Mouse (Mus musculus) neural tube, embryonic 15.5 days (tissue): ENCODE results near the gene Mettl27. TPM values are rescaled to one million over a fixed set of nuclear protein-coding genes. Genes with fewer than 3 reads are reported as not detected.

Experiments
- ATAC-seq: fragments of 200-750 bp; cut with Nextera tagmentation; 2 replicates; pipeline ENCODE4 v1.8.0; 2017; ENCODE audit warnings: mild to moderate bottlenecking, moderate TSS enrichment, moderate library complexity; ENCODE audit not compliant: low FRiP score
- H3K27ac ChIP-seq: fragments of 300-500 bp; sonication (generic); replicated peaks from 2 replicates; pipeline ENCODE4 v1.5.1; 2015; ENCODE audit warnings: mild to moderate bottlenecking, inconsistent platforms
- H3K27me3 ChIP-seq: fragments of 300-500 bp; sonication (generic); replicated peaks from 2 replicates; pipeline ENCODE4 v1.6.1; 2015; ENCODE audit warnings: inconsistent platforms
- H3K36me3 ChIP-seq: fragments of 300-500 bp; sonication (generic); 2 replicates; pipeline ENCODE4 v1.6.1; 2015; ENCODE audit warnings: inconsistent platforms
- H3K4me1 ChIP-seq: fragments of 300-500 bp; sonication (generic); 2 replicates; pipeline ENCODE4 v1.6.1; 2015; ENCODE audit warnings: inconsistent platforms
- H3K4me2 ChIP-seq: fragments of 300-500 bp; sonication (generic); 2 replicates; pipeline ENCODE4 v1.6.1; 2015; ENCODE audit warnings: inconsistent platforms, mild to moderate bottlenecking, moderate library complexity
- H3K4me3 ChIP-seq: fragments of 300-500 bp; sonication (generic); replicated peaks from 2 replicates; pipeline ENCODE4 v1.5.1; 2015; ENCODE audit warnings: mild to moderate bottlenecking, inconsistent platforms
- H3K9ac ChIP-seq: fragments of 300-500 bp; sonication (generic); replicated peaks from 2 replicates; pipeline ENCODE4 v1.6.1; 2015; ENCODE audit warnings: mild to moderate bottlenecking, inconsistent platforms
- H3K9me3 ChIP-seq: fragments of 300-500 bp; sonication (generic); replicated peaks from 2 replicates; pipeline ENCODE4 v1.6.1; 2016; ENCODE audit warnings: inconsistent platforms
- WGBS: fragments of 180-500 bp; shearing (Covaris S2); methylation state at CpG from one replicate; pipeline ENCODE4 v1.1.7; 2015; ENCODE audit warnings: mixed read lengths; 5-methylcytosine and 5-hydroxymethylcytosine counted together
- polyA plus RNA-seq: library from polyadenylated mRNA; unstranded; fragments of >200 nt; fragmentation: Nextera tagmentation; extraction: Ambion mirVana; gene quantifications from 2 replicates; pipeline ENCODE4 v1.2.1, GENCODE M21; 2015

Mettl27 gene
- polyA plus RNA-seq, 1 experiment from 2014 or later: 4.2 TPM

DNA sequence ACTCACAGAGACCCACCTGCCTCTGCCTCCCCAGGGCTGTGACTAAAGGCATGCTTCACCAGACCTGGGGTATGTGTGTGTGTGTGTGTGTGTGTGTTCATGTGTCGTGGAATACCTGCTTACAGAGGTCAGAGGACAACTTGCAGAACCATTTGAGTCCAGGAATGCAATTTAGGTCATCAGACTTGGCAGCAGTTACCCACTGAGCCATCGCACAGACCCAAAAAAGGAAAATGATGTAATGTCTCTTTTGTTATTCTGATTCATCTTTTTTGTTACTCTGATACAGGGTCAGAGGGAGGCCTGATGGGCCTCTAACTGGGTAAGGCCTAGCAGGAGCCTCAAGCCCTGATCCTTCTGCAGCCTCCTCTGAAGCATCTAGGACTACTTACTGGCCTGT is 10.6 kb downstream of the Mettl27 start:
- peaks cover 24% of the 10 kb centered on the region for H3K27me3 ChIP-seq
- no peak overlapping the region for H3K27ac ChIP-seq
- no peaks in the 10 kb centered on the region for H3K36me3 ChIP-seq
- H3K4me3 ChIP-seq: no peak overlapping the region
- ATAC-seq: no peak
- no peak overlapping the region for H3K4me2 ChIP-seq
- peaks cover 11% of the 10 kb centered on the region for H3K4me1 ChIP-seq
- WGBS: 79% methylated on average over 2 of the region's 2 CpGs
- H3K9me3 ChIP-seq: no peaks in the 10 kb centered on the region
- no peak overlapping the region for H3K9ac ChIP-seq

DNA sequence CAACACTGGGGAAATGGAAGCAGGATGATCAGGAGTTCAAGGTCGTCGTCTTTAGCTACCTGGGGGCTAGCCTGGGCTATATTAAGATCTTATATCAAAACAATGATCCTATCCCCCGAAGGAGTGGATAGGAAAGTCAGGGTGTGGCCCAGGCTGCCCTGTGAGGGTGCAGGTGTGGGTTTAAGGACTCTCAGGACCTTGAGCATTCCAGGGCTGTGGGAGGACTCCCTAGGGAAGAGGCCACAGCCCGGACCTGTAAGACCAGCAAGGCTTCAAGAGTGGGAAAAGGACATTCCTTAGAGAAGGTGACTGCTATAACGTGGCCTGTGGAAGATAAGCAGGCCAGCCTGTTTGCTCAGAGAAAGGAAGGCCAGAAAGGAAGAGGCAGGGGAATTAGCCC is 12.0 kb downstream of the Mettl27 start:
- no peak overlapping the region for H3K4me2 ChIP-seq
- no peak for ATAC-seq
- H3K27me3 ChIP-seq: peaks cover 24% of the 10 kb centered on the region
- WGBS: 70% methylated on average over 5 of the region's 5 CpGs
- H3K9ac ChIP-seq: no peak overlapping the region
- no peak overlapping the region for H3K4me3 ChIP-seq
- H3K36me3 ChIP-seq: no peaks in the 10 kb centered on the region
- H3K4me1 ChIP-seq: peaks cover 11% of the 10 kb centered on the region
- no peaks in the 10 kb centered on the region for H3K9me3 ChIP-seq
- no peak overlapping the region for H3K27ac ChIP-seq

DNA sequence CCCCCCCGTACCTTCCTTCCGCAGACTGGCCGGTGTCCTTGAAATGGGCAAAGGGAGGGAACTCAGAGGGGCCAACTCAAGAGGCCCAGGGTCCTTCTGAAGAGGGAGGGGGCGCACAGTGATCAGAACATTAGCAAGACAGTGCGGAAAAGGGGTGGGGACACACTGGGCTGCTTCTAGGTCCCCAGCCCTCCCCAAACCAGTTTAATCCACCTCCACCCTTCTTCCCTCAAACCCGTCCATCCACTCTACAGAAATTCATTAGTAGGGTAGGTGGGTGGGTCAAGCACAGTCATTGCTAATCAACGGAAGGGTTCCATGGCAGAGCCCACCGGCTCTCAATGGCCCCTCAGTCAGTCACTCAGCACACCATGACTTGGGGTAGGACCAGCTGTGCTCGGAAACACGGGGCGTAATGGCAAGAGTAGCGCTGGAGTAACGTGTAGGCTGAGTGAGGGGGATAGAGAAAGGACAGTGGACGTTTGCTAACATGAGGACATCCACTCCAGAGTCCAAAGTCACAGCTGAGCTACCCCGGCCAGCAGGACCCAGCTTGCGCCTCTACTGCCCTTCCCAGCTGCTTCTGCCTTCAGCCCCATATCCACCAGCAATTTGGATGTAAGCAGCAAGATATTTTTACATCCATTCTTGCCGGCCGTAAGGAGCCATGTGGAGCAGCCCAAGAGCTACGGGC is 13.2 kb downstream of the Mettl27 start:
- WGBS: 54% methylated on average over 16 of the region's 19 CpGs
- Histone ChIP-seq H3K9me3 (no peaks in the 10 kb centered on the region), H3K27me3 (peaks cover 24% of the 10 kb centered on the region)

DNA sequence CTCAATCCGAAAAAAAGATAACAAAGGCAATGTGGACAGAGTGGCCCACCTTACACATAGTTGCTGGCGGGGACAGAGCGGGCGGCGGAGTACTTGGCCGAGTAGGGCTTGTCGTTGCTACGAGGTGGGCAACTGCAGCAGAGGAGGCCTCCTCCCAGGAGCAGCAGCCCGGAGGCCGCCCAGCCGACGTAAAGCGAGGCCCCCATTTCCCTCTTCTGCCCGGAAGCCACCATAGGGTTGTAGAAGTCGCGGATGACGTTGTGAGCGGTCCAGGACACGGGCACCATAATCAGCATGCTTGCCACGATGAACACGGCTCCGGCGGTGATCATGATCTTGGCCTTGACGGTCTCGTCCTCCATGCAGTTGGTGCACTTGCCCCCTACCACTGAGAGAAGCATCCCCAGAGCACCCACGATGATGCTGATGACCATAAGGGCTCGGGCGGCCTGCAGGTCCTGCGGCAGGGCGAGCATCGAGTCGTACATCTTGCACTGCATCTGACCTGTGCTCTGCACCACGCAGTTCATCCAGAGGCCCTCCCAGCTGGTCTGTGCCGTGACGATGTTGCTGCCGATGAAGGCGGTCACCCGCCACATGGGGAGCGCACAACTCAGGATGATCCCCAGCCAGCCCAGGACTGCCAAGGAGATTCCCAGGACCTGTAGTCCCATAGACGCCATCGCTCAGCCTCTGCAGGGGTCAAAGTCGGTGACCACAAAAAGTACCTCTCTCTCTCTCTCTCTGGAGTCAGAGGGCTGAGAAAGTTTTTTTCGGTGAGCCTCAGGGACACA is 14.1 kb downstream of the Mettl27 start:
- ATAC-seq: no peak
- Histone ChIP-seq H3K9ac (no peak overlapping the region), H3K36me3 (no peaks in the 10 kb centered on the region), H3K4me1 (peaks cover 11% of the 10 kb centered on the region), H3K27ac (no peak overlapping the region), H3K9me3 (no peaks in the 10 kb centered on the region), H3K4me2 (no peak overlapping the region), H3K4me3 (no peak overlapping the region), H3K27me3 (peaks cover 24% of the 10 kb centered on the region)
- 17% methylated on average over 43 of the region's 43 CpGs for WGBS

More for the DNA sequence above, 13.2 kb downstream of the Mettl27 start:
- no peak overlapping the region for H3K4me2 ChIP-seq
- H3K9ac ChIP-seq: no peak overlapping the region
- no peak overlapping the region for H3K27ac ChIP-seq
- peaks cover 11% of the 10 kb centered on the region for H3K4me1 ChIP-seq
- H3K36me3 ChIP-seq: no peaks in the 10 kb centered on the region
- ATAC-seq: no peak
- no peak overlapping the region for H3K4me3 ChIP-seq

DNA sequence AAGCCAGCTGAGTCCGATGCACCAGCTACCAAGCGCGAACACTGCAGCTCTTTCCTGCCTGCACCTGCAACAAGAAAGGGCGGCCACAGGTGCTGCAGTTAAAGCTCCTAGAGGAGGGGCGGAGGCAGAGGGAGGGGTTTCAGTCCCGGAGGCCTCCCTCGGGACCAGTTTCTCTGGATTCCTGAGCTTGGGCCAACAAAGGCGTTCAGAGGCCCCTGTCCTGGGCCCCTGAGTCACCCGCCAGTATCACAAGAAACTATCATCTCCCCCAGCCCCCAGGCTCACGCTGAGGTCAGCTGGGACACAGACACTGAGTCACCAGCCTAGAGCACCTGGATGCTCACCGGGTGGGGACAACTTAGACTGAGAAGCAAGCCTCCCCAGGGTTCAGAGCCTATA is 14.7 kb downstream of the Mettl27 start, which contains the start of gene Cldn4:
Gene Cldn4 (minus strand): TSS at position 78 of the 399 bp plus-strand sequence.
- Histone ChIP-seq H3K4me1 (peaks cover 11% of the 10 kb centered on the region), H3K36me3 (no peaks in the 10 kb centered on the region), H3K9ac (no peak within 1 kb of the TSS), H3K4me3 (no peak within 1 kb of the TSS), H3K4me2 (no peak within 1 kb of the TSS), H3K27me3 (peaks cover 24% of the 10 kb centered on the region), H3K27ac (no peak within 1 kb of the TSS), H3K9me3 (no peaks in the 10 kb centered on the region)
- WGBS: 12% methylated on average over 11 of the region's 11 CpGs
- no peak for ATAC-seq

DNA sequence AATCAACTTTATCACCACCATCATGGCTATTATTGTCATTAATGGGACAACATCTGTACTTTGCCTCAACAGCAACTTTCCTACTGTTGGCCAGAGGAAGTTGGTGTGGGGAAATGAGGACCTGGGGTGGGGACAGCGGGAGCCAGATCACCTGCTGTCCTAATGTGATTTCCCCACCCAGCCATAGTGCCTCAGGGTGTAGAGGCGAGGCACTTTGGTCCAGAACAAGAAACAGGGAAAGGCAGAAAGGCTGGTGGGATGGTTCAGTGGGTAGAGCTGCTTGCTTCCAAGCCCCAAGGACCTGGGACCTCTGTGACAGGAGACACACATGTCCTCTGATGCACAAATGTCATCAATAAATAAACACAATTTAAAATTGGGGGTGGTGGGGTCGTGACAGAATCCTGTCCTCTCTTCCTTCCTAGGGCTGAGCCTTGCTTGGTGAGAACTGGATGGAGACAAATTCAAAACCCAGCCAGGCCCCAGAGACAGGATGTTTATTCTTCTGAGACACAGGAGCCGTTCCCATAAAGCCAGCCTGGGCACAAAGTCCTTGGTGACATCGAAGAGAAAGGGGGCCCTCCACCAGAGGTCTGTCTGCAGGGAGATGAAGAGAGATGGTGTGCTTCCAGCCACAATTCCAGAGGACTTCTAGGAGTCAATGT is 15.4 kb downstream of the Mettl27 start:
- H3K4me3 ChIP-seq: no peak overlapping the region
- ATAC-seq: no peak
- H3K4me1 ChIP-seq: peaks cover 11% of the 10 kb centered on the region
- H3K27me3 ChIP-seq: peaks cover 24% of the 10 kb centered on the region
- no peaks in the 10 kb centered on the region for H3K9me3 ChIP-seq
- no peak overlapping the region for H3K9ac ChIP-seq
- H3K4me2 ChIP-seq: no peak overlapping the region
- 67% methylated on average over 5 of the region's 5 CpGs for WGBS
- H3K36me3 ChIP-seq: no peaks in the 10 kb centered on the region
- no peak overlapping the region for H3K27ac ChIP-seq

DNA sequence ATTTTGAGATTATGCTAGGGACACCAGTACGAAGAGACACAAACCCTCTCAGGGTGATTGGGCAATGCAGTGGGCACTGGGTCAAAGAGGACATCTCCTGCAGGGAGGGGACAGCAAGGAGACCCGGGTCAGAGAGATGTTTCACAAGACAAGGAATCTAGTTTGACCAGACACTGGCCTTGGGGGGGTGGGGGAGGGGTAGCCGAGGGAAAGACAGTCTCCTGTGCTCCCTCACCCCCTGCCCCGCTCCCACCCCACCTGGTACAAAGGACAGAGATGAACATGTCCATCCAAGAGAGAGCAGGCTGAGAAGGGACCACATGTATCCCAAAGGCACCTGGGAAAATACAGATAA is 15.9 kb downstream of the Mettl27 start:
- Histone ChIP-seq H3K9ac (no peak overlapping the region), H3K27me3 (peaks cover 24% of the 10 kb centered on the region), H3K36me3 (no peaks in the 10 kb centered on the region), H3K4me2 (no peak overlapping the region), H3K27ac (no peak overlapping the region), H3K4me3 (no peak overlapping the region), H3K4me1 (peaks cover 11% of the 10 kb centered on the region), H3K9me3 (no peaks in the 10 kb centered on the region)
- no peak for ATAC-seq
- 72% methylated on average over 4 of the region's 4 CpGs for WGBS

DNA sequence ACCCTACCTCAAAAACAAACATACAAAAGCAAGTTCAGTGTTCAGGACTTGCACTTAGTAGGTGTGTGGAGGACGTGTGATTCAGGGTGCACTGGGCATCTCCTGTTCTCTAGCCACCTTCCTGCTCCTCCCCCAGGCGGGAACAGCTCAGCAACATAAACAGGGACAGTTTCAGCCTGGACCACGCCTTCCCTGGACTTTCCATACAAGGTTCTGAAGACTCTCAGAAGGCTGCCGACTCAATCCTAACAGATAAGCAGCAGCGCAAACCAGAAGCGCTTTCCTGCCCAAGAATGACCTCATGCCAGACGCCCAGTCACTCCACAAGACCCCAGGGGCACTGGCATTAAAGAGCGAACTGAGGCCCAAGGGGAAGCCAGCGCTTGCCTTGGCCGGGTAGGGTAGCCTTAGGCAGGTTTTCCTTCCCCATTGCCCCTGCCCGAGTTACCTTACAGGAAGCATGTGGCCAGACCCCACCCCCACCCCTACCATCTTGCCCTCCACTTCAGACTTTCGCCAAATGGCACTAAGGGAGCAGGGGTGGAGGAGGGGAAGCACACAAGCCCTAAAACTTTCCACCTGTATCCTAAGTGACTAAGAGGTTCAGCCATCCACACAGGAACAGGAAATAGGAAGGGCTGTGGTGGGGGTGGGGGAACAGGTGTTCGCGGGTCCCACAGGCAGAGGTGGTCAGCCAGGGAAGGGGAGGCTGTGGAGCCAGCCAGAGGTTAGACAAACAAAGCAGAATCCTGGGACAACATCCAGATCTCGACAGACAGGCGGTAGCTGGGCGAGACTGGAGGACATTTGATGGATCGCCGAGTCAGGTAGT is 19.1 kb downstream of the Mettl27 start:
- Histone ChIP-seq H3K9me3 (no peaks in the 10 kb centered on the region), H3K4me2 (no peak overlapping the region), H3K27ac (no peak overlapping the region), H3K27me3 (peaks cover 13% of the 10 kb centered on the region), H3K36me3 (no peaks in the 10 kb centered on the region), H3K4me1 (peaks cover 8% of the 10 kb centered on the region), H3K9ac (no peak overlapping the region), H3K4me3 (no peak overlapping the region)
- WGBS: 45% methylated on average over 19 of the region's 19 CpGs
- no peak for ATAC-seq

DNA sequence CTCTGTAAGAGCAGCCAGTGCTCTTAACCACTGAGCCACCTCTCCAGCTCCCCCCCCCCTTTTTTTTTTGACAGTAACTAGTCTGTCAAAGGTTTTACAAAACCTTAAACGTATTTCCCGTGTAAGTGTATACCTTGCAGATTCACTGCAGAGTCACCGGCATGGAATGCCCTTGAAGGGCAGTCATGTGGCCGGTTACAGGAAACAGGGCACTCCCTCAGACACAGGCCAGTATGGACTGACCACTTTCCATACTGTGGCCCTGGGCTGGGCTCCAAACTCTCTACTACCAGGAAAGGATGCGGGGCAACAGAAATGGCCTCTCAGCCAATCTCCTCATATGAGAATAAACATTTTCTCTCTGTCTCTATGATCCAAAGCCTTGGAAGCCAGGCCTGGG is 23.3 kb downstream of the Mettl27 start:
- H3K36me3 ChIP-seq: no peaks in the 10 kb centered on the region
- H3K9ac ChIP-seq: no peak overlapping the region
- H3K27me3 ChIP-seq: no peaks in the 10 kb centered on the region
- no peaks in the 10 kb centered on the region for H3K4me1 ChIP-seq
- no peak overlapping the region for H3K4me3 ChIP-seq
- ATAC-seq: no peak
- 91% methylated on average over 5 of the region's 5 CpGs for WGBS
- no peak overlapping the region for H3K4me2 ChIP-seq
- no peak overlapping the region for H3K27ac ChIP-seq
- no peaks in the 10 kb centered on the region for H3K9me3 ChIP-seq

DNA sequence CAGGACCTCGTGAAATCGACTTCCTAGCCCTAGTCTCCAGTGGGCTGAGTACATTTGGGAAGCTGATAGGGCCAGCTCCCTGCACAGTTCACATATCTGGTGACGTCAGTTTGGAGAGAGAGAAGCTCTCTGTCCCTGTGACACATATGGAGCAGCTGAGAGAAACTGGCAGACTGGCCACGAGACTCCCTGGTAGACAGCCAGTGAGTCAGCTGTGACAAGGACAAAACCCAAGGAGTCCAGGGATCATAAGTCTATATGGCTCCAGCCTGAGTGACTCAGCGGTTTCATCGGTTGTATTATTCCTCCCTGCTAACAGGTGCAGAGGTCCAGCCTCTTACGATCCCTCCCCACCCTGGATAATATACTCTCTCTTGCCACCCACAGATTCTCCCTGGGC is 26.9 kb downstream of the Mettl27 start:
- Histone ChIP-seq H3K4me2 (no peak overlapping the region), H3K4me1 (no peaks in the 10 kb centered on the region)
- no peak for ATAC-seq

DNA sequence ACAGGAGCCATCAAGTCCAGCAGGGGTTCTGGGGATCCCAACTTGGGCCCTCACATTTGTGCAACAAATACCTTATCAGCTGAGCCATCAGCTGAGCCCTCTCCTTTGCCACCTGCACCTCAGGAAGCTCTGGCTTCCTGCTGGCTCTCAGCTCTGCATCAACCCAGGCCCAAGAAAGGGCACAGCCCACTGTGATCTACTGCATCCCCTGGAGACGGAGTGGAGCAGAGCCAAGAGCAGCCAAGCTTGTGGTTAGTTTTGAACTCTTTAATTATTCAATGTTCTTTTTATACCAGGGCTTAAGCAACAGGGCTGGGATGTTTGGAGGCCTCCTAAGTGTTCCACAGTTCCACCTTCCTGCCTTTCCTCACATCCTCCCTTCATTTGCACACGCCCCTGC is 28.3 kb downstream of the Mettl27 start:
- peaks cover 1% of the 10 kb centered on the region; the same call in 1 of the 2 replicates for H3K4me1 ChIP-seq
- H3K36me3 ChIP-seq: no peaks in the 10 kb centered on the region
- no peak overlapping the region for H3K27ac ChIP-seq
- H3K9ac ChIP-seq: no peak overlapping the region
- H3K9me3 ChIP-seq: no peaks in the 10 kb centered on the region
- no peak overlapping the region for H3K4me2 ChIP-seq
- ATAC-seq: no peak
- H3K27me3 ChIP-seq: no peaks in the 10 kb centered on the region
- WGBS: 81% methylated on average over 2 of the region's 2 CpGs
- H3K4me3 ChIP-seq: no peak overlapping the region

More for the DNA sequence above, 26.9 kb downstream of the Mettl27 start:
- no peaks in the 10 kb centered on the region for H3K27me3 ChIP-seq
- WGBS: 69% methylated on average over 7 of the region's 7 CpGs
- H3K9ac ChIP-seq: no peak overlapping the region
- H3K27ac ChIP-seq: no peak overlapping the region
- no peaks in the 10 kb centered on the region for H3K9me3 ChIP-seq
- no peaks in the 10 kb centered on the region for H3K36me3 ChIP-seq
- no peak overlapping the region for H3K4me3 ChIP-seq
